Mouse (Mus musculus) heart, postnatal 0 days (tissue): ENCODE measurements around the gene Lingo3. TPM values are rescaled to one million over a fixed set of nuclear protein-coding genes. Genes with fewer than 3 reads are reported as not detected.

Source experiments
- ATAC-seq: fragments of 200-750 bp; cut with Nextera tagmentation; 2 replicates; pipeline ENCODE4 v1.8.0; 2017; ENCODE audit warnings: low read depth, moderate number of reproducible peaks, moderate library complexity; ENCODE audit not compliant: insufficient read depth
- DNase-seq: peaks from one replicate; pipeline ENCODE4 v3.0.0-alpha.2; 2016; ENCODE audit warnings: low spot score
- H3K27ac ChIP-seq: fragments of 300-500 bp; sonication (generic); 2 replicates; pipeline ENCODE4 v1.5.1; 2014; ENCODE audit warnings: low read depth, mild to moderate bottlenecking
- H3K27me3 ChIP-seq: fragments of 300-500 bp; sonication (generic); 2 replicates; pipeline ENCODE4 v1.6.1; 2014; ENCODE audit warnings: low read length, mixed read lengths; ENCODE audit not compliant: control insufficient read depth, insufficient read depth
- H3K36me3 ChIP-seq: fragments of 300-500 bp; sonication (generic); replicated peaks from 2 replicates; pipeline ENCODE4 v1.6.1; 2014; ENCODE audit warnings: low read length, mixed read lengths; ENCODE audit not compliant: control insufficient read depth, insufficient read depth
- H3K4me1 ChIP-seq: fragments of 300-500 bp; sonication (generic); 2 replicates; pipeline ENCODE4 v1.6.1; 2014; ENCODE audit warnings: antibody characterized with exemption; ENCODE audit not compliant: control insufficient read depth, insufficient read depth
- H3K4me2 ChIP-seq: fragments of 300-500 bp; sonication (generic); 2 replicates; pipeline ENCODE4 v1.6.1; 2014; ENCODE audit warnings: low read depth, mild to moderate bottlenecking, low read length, moderate library complexity
- H3K4me3 ChIP-seq: fragments of 300-500 bp; sonication (generic); 2 replicates; pipeline ENCODE4 v1.5.1; 2014; ENCODE audit warnings: low read depth, low read length
- H3K9ac ChIP-seq: fragments of 300-500 bp; sonication (generic); replicated peaks from 2 replicates; pipeline ENCODE4 v1.6.1; 2014; ENCODE audit warnings: low read depth, low read length, mixed read lengths
- H3K9me3 ChIP-seq: fragments of 300-500 bp; sonication (generic); replicated peaks from 2 replicates; pipeline ENCODE4 v1.6.1; 2016; ENCODE audit warnings: low read length; ENCODE audit not compliant: control insufficient read depth
- CTCF ChIP-seq: IDR thresholded peaks from 2 replicates; pipeline ENCODE4 v1.5.1; 2016; ENCODE audit warnings: antibody characterized with exemption, control low read depth, low read depth
- EP300 ChIP-seq: IDR thresholded peaks from 2 replicates; pipeline ENCODE4 v1.6.1; 2016; ENCODE audit warnings: antibody characterized with exemption, low read depth
- WGBS: fragments of 180-500 bp; shearing (Covaris S2); extraction: QIAGEN DNeasy Blood & Tissue Kit; methylation state at CpG from one replicate; pipeline ENCODE4 v1.1.7; 2014; 5-methylcytosine and 5-hydroxymethylcytosine counted together
- polyA plus RNA-seq: library from polyadenylated mRNA; unstranded; fragments of >200 nt; fragmentation: Nextera tagmentation; extraction: Ambion mirVana; gene quantifications from 2 replicates; pipeline ENCODE4 v1.2.1, GENCODE M21; 2015
- total RNA-seq: library from RNA; depleted of rRNA; stranded (reverse); fragments of >200 nt; gene quantifications from 2 replicates; pipeline ENCODE4 v1.2.3, GENCODE M21; 2014; ENCODE audit warnings: low replicate concordance

The Lingo3 gene
- total and polyA plus RNA-seq, 2 experiments from 2014 or later, result 0.92 to 1.5 TPM

- no peaks in the 10 kb centered on the region for H3K9me3 ChIP-seq
- WGBS, result 28% methylated on average over 40 of the region's 40 CpGs
- peak overlapping the region; percentile 31; the same call in 1 of the 2 replicates for H3K9ac ChIP-seq
- H3K27me3 ChIP-seq, result no peaks in the 10 kb centered on the region
- H3K4me1 ChIP-seq, result peaks cover 35% of the 10 kb centered on the region; the same call in 1 of the 2 replicates
- TF ChIP-seq EP300, result no peak
- no peak for TF ChIP-seq CTCF
- H3K27ac ChIP-seq, result 0 out of 2 replicates have a peak overlapping the region, but pooled peaks have one; percentile 70
- peaks cover 15% of the 10 kb centered on the region for H3K36me3 ChIP-seq
- ATAC-seq, result no peak
- H3K4me3 ChIP-seq, result 0 out of 2 replicates have a peak overlapping the region, but pooled peaks have one; percentile 0
- DNase-seq, result no peak
- H3K4me2 ChIP-seq, result peak overlapping the region; percentile 95
Measured at GRCm38 (mm10) chr10:80808099-80808984, 35.5 kb downstream of the Lingo3 start.

DNA sequence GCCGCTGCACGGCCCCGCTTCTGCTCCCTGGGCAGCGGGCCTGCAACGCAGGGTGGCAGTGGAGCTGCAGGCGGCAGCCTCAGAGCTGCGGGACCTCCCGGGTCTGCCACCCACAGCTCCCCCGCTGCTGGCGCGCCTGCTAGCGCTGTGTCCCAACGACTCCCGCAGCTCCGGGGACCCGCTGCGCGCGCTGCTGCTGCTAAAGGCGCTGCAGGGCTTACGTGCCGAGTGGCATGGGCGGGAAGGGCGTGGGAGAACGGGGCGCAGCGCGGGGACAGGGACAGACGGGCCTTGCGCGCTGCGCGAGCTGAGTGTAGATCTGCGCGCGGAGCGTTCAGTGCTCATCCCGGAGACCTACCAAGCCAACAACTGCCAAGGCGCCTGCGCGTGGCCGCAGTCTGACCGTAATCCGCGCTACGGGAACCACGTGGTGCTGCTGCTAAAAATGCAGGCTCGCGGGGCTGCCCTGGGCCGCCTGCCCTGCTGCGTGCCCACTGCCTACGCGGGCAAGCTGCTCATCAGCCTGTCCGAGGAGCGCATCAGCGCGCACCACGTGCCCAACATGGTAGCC lies 36.7 kb downstream of the Lingo3 start:
- Histone ChIP-seq H3K36me3 (peaks cover 27% of the 10 kb centered on the region), H3K4me1 (peaks cover 35% of the 10 kb centered on the region; the same call in 1 of the 2 replicates), H3K9me3 (no peaks in the 10 kb centered on the region), H3K4me3 (peak overlapping the region; percentile 49), H3K27me3 (no peaks in the 10 kb centered on the region), H3K27ac (peak overlapping the region; percentile 70), H3K9ac (peak overlapping the region; percentile 55), H3K4me2 (peak overlapping the region; percentile 95)
- DNase-seq (peak; percentile 80), ATAC-seq (peak; percentile 81)
- under 1% methylated on average over 57 of the region's 58 CpGs for WGBS
- TF ChIP-seq EP300 (no peak), CTCF (no peak)

GRCm38 (mm10) chr10:80806341-80807056 lies 37.3 kb downstream of the Lingo3 start:
- Histone ChIP-seq H3K4me3 (peak overlapping the region; percentile 49), H3K27me3 (no peaks in the 10 kb centered on the region), H3K27ac (peak overlapping the region; percentile 70), H3K4me2 (peak overlapping the region; percentile 95), H3K4me1 (peaks cover 35% of the 10 kb centered on the region; the same call in 1 of the 2 replicates), H3K36me3 (peaks cover 34% of the 10 kb centered on the region), H3K9ac (peak overlapping the region; percentile 55; the same call in 1 of the 2 replicates), H3K9me3 (no peaks in the 10 kb centered on the region)
- no peak for TF ChIP-seq EP300
- no peak for TF ChIP-seq CTCF
- no peak for ATAC-seq
- 50% methylated on average over 32 of the region's 34 CpGs for WGBS
- DNase-seq, result no peak

- 11% methylated on average over 3 of the region's 3 CpGs for WGBS
- Histone ChIP-seq H3K27ac (no peak overlapping the region), H3K9ac (no peak overlapping the region), H3K9me3 (no peaks in the 10 kb centered on the region), H3K4me1 (peaks cover 35% of the 10 kb centered on the region; the same call in 1 of the 2 replicates), H3K27me3 (no peaks in the 10 kb centered on the region), H3K36me3 (peaks cover 39% of the 10 kb centered on the region), H3K4me3 (no peak overlapping the region), H3K4me2 (no peak overlapping the region)
- ATAC-seq (peak; percentile 35), DNase-seq (peak; percentile 57)
- TF ChIP-seq CTCF (peak; percentile 72), EP300 (no peak)
Measured at GRCm38 (mm10) chr10:80805925-80806324, 37.9 kb downstream of the Lingo3 start.

GRCm38 (mm10) chr10:80805322-80805721 lies 38.5 kb downstream of the Lingo3 start:
- peaks cover 39% of the 10 kb centered on the region for H3K36me3 ChIP-seq
- H3K4me1 ChIP-seq, result peaks cover 32% of the 10 kb centered on the region; the same call in 1 of the 2 replicates
- no peak overlapping the region for H3K9ac ChIP-seq
- WGBS, result 74% methylated on average over 5 of the region's 5 CpGs
- no peaks in the 10 kb centered on the region for H3K27me3 ChIP-seq
- H3K4me3 ChIP-seq, result no peak overlapping the region
- DNase-seq (no peak), ATAC-seq (no peak)
- H3K4me2 ChIP-seq, result no peak overlapping the region
- TF ChIP-seq EP300, result no peak
- TF ChIP-seq CTCF, result no peak
- H3K27ac ChIP-seq, result no peak overlapping the region
- H3K9me3 ChIP-seq, result no peaks in the 10 kb centered on the region
